Mouse (Mus musculus): ENCODE measurements at regions not wholly inside any gene's neighbourhood (a gene's known extent, or its start where the extent isn't known, plus 50 kb on each side); places are given as distances from the start of the nearest gene placed in this dataset.

DNA sequence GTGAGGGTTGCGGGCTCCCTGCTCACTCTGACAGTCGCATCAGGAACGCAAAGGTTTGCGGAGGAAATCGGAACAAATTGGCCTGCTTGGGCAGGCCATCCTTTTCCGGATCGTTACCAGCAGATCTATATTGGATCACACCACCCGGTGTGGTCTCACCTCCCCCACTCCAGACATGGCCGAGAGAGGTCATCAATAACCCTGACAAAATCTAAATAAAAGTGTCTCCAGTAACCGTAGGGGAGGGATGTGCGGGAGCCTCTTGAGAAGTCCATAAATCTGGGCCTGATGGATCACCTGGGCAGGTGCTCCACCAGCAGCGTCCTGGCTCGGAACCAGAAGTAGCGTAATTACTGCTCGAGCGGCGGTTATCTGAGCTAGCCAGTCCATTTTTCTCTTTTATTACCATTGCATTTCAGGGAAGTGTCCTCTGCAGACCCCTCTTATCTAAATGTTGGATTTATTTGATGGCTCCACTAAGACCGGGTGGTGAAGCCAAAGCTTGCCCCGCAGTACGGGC is 249.8 kb downstream of the Matn1 start:
- no peak for TF ChIP-seq CTCF (conservative IDR thresholded peaks at IDR 0.05 in 1 of 2, IDR thresholded peaks at IDR 0.05 in 1 of 2; ENCODE audit: low read depth in 2 of 2, low read length in 2 of 2)
- no peak for TF ChIP-seq MXI1 (IDR thresholded peaks at IDR 0.05; ENCODE audit: low read depth, low read length)
- no peak for TF ChIP-seq ZMIZ1 (IDR thresholded peaks at IDR 0.05; ENCODE audit: low read depth, low read length)
- TF ChIP-seq MAX (IDR thresholded peaks at IDR 0.05; ENCODE audit: low read length), result no peak
- TF ChIP-seq ZKSCAN1 (IDR thresholded peaks at IDR 0.05; ENCODE audit: borderline replicate concordance, low read depth, low read length), result no peak
- TF ChIP-seq USF1 (IDR thresholded peaks at IDR 0.05; ENCODE audit: low read depth, low read length), result no peak

Measured in CH12.LX (cell line).